Mouse (Mus musculus) midbrain, embryonic 15.5 days (tissue): ENCODE results near the gene Bmi1. TPM values are rescaled to one million over a fixed set of nuclear protein-coding genes. Genes with fewer than 3 reads are reported as not detected.

Experiments used
- ATAC-seq: fragments of 200-750 bp; cut with Nextera tagmentation; replicated peaks from 2 replicates; pipeline ENCODE4 v1.8.0; 2017; ENCODE audit warnings: moderate TSS enrichment
- H3K27ac ChIP-seq: fragments of 300-500 bp; sonication (generic); 2 replicates; pipeline ENCODE4 v1.5.1; 2015; ENCODE audit warnings: mild to moderate bottlenecking, inconsistent platforms
- H3K27me3 ChIP-seq: fragments of 300-500 bp; sonication (generic); replicated peaks from 2 replicates; pipeline ENCODE4 v1.6.1; 2015; ENCODE audit warnings: inconsistent platforms
- H3K36me3 ChIP-seq: fragments of 300-500 bp; sonication (generic); replicated peaks from 2 replicates; pipeline ENCODE4 v1.6.1; 2015; ENCODE audit warnings: inconsistent platforms
- H3K4me1 ChIP-seq: fragments of 300-500 bp; sonication (generic); 2 replicates; pipeline ENCODE4 v1.6.1; 2015; ENCODE audit warnings: inconsistent platforms
- H3K4me2 ChIP-seq: fragments of 300-500 bp; sonication (generic); 2 replicates; pipeline ENCODE4 v1.6.1; 2015; ENCODE audit warnings: inconsistent platforms, mild to moderate bottlenecking, moderate library complexity
- H3K4me3 ChIP-seq: fragments of 300-500 bp; sonication (generic); 2 replicates; pipeline ENCODE4 v1.5.1; 2015; ENCODE audit warnings: mild to moderate bottlenecking, inconsistent platforms
- H3K9ac ChIP-seq: fragments of 300-500 bp; sonication (generic); 2 replicates; pipeline ENCODE4 v1.6.1; 2015; ENCODE audit warnings: mild to moderate bottlenecking, inconsistent platforms
- H3K9me3 ChIP-seq: fragments of 300-500 bp; sonication (generic); 2 replicates; pipeline ENCODE4 v1.6.1; 2016; ENCODE audit warnings: inconsistent platforms
- WGBS: fragments of 180-500 bp; shearing (Covaris S2); methylation state at CpG from one replicate; pipeline ENCODE4 v1.1.7; 2015; ENCODE audit warnings: mixed read lengths; 5-methylcytosine and 5-hydroxymethylcytosine counted together
- polyA plus RNA-seq: library from polyadenylated mRNA; unstranded; fragments of >200 nt; fragmentation: Nextera tagmentation; extraction: Ambion mirVana; gene quantifications from 2 replicates; pipeline ENCODE4 v1.2.1, GENCODE M21; 2015

Bmi1 gene
- polyA plus RNA-seq, 1 experiment from 2014 or later = 22.0 TPM

DNA sequence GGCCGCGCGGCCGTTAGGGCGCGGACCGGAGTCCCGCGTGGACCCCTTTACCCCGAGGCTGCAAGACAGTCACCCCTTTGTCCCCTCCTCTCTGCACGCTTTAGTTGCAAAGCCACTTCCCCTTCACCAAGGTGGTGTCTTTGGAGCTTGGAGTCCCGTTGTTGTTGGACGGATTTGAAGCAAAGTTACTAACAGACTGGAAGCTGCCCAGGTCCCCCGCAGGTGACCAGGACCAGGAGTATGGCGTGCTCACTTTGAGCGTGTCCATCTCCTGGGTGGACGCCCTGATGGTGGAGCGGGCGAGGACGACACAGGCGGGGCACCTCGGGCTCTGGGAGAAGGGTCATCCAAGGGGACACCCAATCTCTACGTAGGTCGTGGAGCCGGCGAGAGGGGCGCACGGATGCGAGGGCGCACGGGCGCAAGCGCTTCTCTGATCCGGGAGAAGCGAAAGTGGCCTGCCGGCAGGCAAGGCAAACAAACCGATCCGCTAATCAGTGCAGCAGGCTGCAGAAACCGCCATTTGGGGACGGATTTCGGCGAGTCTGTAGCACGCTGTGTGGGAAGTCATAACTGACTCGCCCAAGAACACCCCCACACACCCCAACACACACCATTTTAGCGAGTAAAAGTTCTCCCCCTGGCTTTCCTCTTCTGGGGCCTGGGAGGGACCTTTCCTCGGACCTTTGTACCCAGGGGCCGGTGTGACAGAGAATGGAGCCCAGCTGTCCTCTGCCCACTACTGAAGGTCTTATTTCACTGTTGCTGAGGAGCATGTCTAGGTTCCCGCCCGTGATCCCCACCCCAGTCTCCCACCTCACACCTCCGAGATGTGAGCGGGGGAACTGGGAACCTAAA, 12.5 kb downstream of the Bmi1 start:
- no peaks in the 10 kb centered on the region for H3K9me3 ChIP-seq
- peaks cover 28% of the 10 kb centered on the region for H3K4me1 ChIP-seq
- ATAC-seq = peak; percentile 38
- peak overlapping the region; percentile 74 for H3K4me2 ChIP-seq
- H3K27me3 ChIP-seq = peaks cover 49% of the 10 kb centered on the region
- peak overlapping the region; percentile 44 for H3K4me3 ChIP-seq
- WGBS = 1% methylated on average over 51 of the region's 51 CpGs
- H3K36me3 ChIP-seq = peaks cover 3% of the 10 kb centered on the region; the same call in 1 of the 2 replicates
- no peak overlapping the region for H3K9ac ChIP-seq
- H3K27ac ChIP-seq = no peak overlapping the region

GRCm38 (mm10) chr2:18690055-18690691, 13.4 kb downstream of the Bmi1 start:
- no peak overlapping the region for H3K27ac ChIP-seq
- H3K4me2 ChIP-seq = peak overlapping the region; percentile 74
- H3K4me1 ChIP-seq = peaks cover 33% of the 10 kb centered on the region
- H3K4me3 ChIP-seq = peak overlapping the region; percentile 44
- no peaks in the 10 kb centered on the region for H3K36me3 ChIP-seq
- under 1% methylated on average over 57 of the region's 58 CpGs for WGBS
- peak; percentile 77 for ATAC-seq
- H3K27me3 ChIP-seq = peaks cover 47% of the 10 kb centered on the region
- H3K9me3 ChIP-seq = no peaks in the 10 kb centered on the region
- peak overlapping the region; percentile 43 for H3K9ac ChIP-seq

DNA sequence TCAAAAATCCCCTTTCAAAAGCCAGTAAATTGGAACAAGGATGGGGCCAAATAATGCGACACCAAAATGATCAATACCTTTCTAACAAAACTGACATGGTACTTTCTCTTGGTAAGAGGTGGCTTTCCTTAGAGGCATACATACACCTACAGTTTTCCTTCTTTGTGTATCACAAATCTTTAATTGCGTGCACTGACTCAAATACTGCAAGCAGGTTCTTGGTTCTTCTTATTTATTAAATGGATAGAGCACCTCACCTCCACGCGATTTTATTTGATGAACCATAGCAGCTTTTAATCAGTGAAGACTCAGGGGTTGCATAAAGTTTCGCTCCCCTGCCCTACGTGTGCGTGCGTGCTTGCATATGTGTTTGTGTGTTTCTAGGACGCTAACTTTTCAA, 13.9 kb downstream of the Bmi1 start:
- 2% methylated on average over 9 of the region's 9 CpGs for WGBS
- Histone ChIP-seq H3K4me1 (peaks cover 33% of the 10 kb centered on the region), H3K27me3 (peaks cover 49% of the 10 kb centered on the region), H3K9ac (no peak overlapping the region), H3K9me3 (no peaks in the 10 kb centered on the region), H3K36me3 (no peaks in the 10 kb centered on the region), H3K27ac (no peak overlapping the region), H3K4me2 (peak overlapping the region; percentile 74; the same call in 1 of the 2 replicates), H3K4me3 (peak overlapping the region; percentile 44)
- no peak for ATAC-seq

- Histone ChIP-seq H3K9me3 (no peaks in the 10 kb centered on the region), H3K4me3 (no peak overlapping the region), H3K4me1 (peaks cover 33% of the 10 kb centered on the region), H3K27ac (no peak overlapping the region), H3K9ac (no peak overlapping the region), H3K36me3 (no peaks in the 10 kb centered on the region), H3K27me3 (peaks cover 47% of the 10 kb centered on the region), H3K4me2 (no peak overlapping the region)
- no peak for ATAC-seq
Measured at GRCm38 (mm10) chr2:18692031-18692430, 15.2 kb downstream of the Bmi1 start.

DNA sequence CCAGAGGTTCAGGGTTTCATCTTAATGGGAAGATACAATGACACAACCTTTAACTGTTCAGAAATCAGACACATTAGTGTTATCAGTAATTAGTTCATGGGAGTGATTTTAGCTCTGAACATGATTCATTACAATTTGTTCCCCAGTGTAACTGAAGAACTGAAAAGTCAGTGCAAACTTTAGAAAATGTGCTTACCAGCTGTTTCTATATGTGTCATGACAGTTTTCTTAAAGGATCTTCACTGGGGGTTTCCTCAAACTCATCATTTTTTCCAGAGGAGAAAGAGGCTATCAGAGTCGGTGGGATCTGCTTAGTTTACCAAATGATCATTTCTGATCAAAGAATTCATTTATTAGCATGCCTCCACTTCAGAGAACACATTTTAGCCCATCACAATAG, 15.7 kb downstream of the Bmi1 start:
- Histone ChIP-seq H3K4me3 (no peak overlapping the region), H3K4me1 (peaks cover 33% of the 10 kb centered on the region), H3K27ac (no peak overlapping the region), H3K36me3 (no peaks in the 10 kb centered on the region), H3K27me3 (peaks cover 42% of the 10 kb centered on the region), H3K9me3 (no peaks in the 10 kb centered on the region), H3K9ac (no peak overlapping the region), H3K4me2 (no peak overlapping the region)
- ATAC-seq = no peak
- 0% methylated on average over 1 of the region's 1 CpGs for WGBS

GRCm38 (mm10) chr2:18693491-18693870, 16.7 kb downstream of the Bmi1 start:
- H3K4me1 ChIP-seq = peaks cover 34% of the 10 kb centered on the region
- WGBS = under 1% methylated on average over 5 of the region's 5 CpGs
- H3K4me3 ChIP-seq = peak overlapping the region; percentile 43; the same call in 1 of the 2 replicates
- no peaks in the 10 kb centered on the region for H3K36me3 ChIP-seq
- H3K9me3 ChIP-seq = no peaks in the 10 kb centered on the region
- H3K27ac ChIP-seq = no peak overlapping the region
- H3K4me2 ChIP-seq = peak overlapping the region; percentile 67
- no peak overlapping the region for H3K9ac ChIP-seq
- ATAC-seq = no peak
- H3K27me3 ChIP-seq = peaks cover 43% of the 10 kb centered on the region

DNA sequence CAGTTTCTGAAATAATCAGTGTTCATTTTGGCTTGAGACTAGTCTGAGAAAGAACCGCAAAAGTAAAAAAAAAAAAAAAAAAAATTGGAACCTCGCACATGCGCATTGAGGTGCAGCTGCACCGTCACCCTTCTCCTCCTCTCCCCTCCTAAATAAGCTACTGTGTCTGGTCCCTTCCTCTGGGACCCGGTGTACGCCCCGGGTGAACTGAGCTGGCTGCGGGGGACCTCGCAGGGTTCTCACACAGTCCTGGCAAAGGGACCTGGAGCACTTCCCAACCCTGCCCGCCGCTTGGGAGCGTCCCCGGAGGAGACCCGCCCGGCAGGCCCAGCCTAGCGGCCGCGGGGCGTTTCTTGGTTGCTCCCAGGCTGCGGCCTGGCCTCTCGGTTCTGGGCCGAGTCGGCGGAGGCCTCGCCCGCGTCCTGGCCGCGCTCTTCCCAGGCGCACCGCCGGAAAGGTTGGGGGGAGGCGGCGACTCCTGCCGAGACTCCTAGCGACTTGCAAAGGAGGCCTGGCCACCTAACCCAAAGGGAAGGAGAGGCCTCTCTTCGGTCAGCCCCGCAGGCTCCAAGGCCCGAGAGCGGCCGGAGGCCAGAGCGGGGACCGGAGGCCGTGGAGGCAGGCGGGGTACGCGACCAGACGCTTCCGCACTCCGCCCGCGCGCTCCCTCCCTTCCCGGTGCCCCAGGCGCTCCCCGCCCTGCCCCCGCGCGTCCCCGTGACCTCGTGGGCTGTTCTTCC, 17.2 kb downstream of the Bmi1 start, which contains the start of gene Spag6:
Gene Spag6, plus strand, starts transcription at position 162 of the 740 bp plus-strand sequence.
- H3K4me2 ChIP-seq = peak within 1 kb of the TSS; percentile 67
- H3K4me1 ChIP-seq = peaks cover 34% of the 10 kb centered on the region
- H3K36me3 ChIP-seq = no peaks in the 10 kb centered on the region
- H3K9ac ChIP-seq = peak within 1 kb of the TSS; percentile 33
- 0 out of 2 replicates have a peak within 1 kb of the TSS, but pooled peaks have one; percentile 31 for H3K27ac ChIP-seq
- WGBS = under 1% methylated on average over 57 of the region's 61 CpGs
- ATAC-seq = peak; percentile 72
- H3K9me3 ChIP-seq = no peaks in the 10 kb centered on the region
- peaks cover 43% of the 10 kb centered on the region for H3K27me3 ChIP-seq
- peak within 1 kb of the TSS; percentile 43 for H3K4me3 ChIP-seq

DNA sequence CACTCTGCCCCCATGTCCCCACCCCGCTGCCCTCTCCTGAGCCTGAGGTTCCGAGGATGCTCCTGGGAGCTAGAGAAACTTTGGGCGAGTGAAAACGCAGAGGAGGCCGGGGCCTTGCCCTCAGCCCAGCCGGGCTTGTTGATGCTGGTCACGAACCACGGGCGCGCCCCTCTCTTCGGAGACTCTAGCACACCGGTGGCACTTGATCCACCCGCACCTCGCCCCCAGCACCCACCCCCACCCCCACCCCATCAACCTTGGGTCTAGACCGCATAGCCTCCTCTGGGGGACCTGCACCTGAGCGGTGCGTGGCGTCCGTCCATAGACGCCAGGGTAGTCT, 17.8 kb downstream of the Bmi1 start:
- Histone ChIP-seq H3K4me2 (peak overlapping the region; percentile 67), H3K9me3 (no peaks in the 10 kb centered on the region), H3K9ac (peak overlapping the region; percentile 33; the same call in 1 of the 2 replicates), H3K36me3 (no peaks in the 10 kb centered on the region), H3K27ac (no peak overlapping the region), H3K4me1 (peaks cover 32% of the 10 kb centered on the region), H3K27me3 (peaks cover 45% of the 10 kb centered on the region), H3K4me3 (peak overlapping the region; percentile 43)
- ATAC-seq = peak; percentile 16; the same call in 1 of the 2 replicates
- under 1% methylated on average over 20 of the region's 20 CpGs for WGBS

DNA sequence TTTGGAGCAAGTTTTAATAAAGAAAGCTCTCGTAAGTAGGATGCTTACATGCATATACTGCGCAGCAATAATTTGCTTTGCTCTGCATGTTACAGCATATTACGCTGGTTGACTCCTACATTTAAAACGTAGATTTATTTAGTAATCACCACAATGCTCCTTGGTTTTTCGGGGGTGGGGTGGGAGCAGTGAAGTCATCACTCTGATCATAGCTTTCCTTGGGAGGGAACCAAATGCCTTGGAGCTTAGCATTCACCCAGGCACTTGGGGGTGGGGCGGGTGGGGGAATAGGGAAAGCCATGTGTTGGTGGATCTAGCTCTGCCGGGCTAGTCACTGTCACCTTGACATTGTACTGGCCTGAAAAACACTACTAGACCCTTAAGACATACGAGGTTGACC, 18.3 kb downstream of the Bmi1 start:
- peak overlapping the region; percentile 67; the same call in 1 of the 2 replicates for H3K4me2 ChIP-seq

DNA sequence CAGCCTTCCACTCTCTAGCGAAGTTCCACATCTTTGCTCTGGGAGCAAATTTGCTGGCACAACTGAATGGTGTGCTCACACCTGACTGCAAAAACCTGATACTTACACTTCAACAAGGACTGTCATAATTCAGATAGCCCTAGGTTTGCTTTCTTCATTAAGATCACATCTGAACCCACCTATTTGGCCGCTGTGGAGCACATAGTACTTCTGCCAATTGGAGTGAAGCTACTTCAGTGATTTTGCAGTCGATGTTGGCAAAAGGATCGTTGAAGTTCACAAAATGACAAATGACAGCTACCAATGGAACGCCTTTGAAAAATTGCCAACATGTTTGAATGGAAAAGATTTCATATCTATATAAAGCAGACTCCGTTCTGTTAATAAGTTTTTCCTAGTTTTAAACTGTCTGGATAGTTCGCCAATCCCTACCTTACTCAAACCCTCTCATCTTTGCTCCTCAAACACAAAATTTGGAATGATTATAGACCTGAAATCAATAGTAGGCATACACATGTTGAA, 18.9 kb downstream of the Bmi1 start:
- ATAC-seq = no peak
- Histone ChIP-seq H3K36me3 (no peaks in the 10 kb centered on the region), H3K4me2 (no peak overlapping the region), H3K4me1 (peaks cover 22% of the 10 kb centered on the region), H3K27ac (no peak overlapping the region), H3K27me3 (peaks cover 52% of the 10 kb centered on the region), H3K4me3 (no peak overlapping the region), H3K9me3 (no peaks in the 10 kb centered on the region), H3K9ac (no peak overlapping the region)
- WGBS = 4% methylated on average over 7 of the region's 7 CpGs

More for the DNA sequence above, 18.3 kb downstream of the Bmi1 start:
- Histone ChIP-seq H3K4me1 (peaks cover 26% of the 10 kb centered on the region), H3K9me3 (no peaks in the 10 kb centered on the region), H3K9ac (no peak overlapping the region), H3K4me3 (no peak overlapping the region), H3K27ac (no peak overlapping the region), H3K27me3 (peaks cover 51% of the 10 kb centered on the region), H3K36me3 (no peaks in the 10 kb centered on the region)
- ATAC-seq = no peak
- WGBS = 2% methylated on average over 8 of the region's 8 CpGs

GRCm38 (mm10) chr2:18697591-18698244, 20.9 kb downstream of the Bmi1 start:
- peaks cover 56% of the 10 kb centered on the region for H3K27me3 ChIP-seq
- no peaks in the 10 kb centered on the region for H3K9me3 ChIP-seq
- no peak overlapping the region for H3K9ac ChIP-seq
- H3K27ac ChIP-seq = no peak overlapping the region
- H3K4me3 ChIP-seq = no peak overlapping the region
- H3K4me2 ChIP-seq = no peak overlapping the region
- ATAC-seq = no peak
- H3K36me3 ChIP-seq = no peaks in the 10 kb centered on the region
- H3K4me1 ChIP-seq = peaks cover 22% of the 10 kb centered on the region
- WGBS = 2% methylated on average over 4 of the region's 4 CpGs
